Mouse (Mus musculus) lung, postnatal 0 days (tissue): ENCODE measurements around the gene Map2k5. TPM values are rescaled to one million over a fixed set of nuclear protein-coding genes. Genes with fewer than 3 reads are reported as not detected.

Experiments
- ATAC-seq: fragments of 200-750 bp; cut with Nextera tagmentation; 2 replicates; pipeline ENCODE4 v1.8.0; 2017; ENCODE audit warnings: moderate library complexity
- DNase-seq: peaks from one replicate; pipeline ENCODE4 v3.0.0-alpha.2; 2016; ENCODE audit warnings: low spot score
- H3K27ac ChIP-seq: fragments of 300-500 bp; sonication (generic); 2 replicates; pipeline ENCODE4 v1.5.1; 2014; ENCODE audit warnings: antibody characterized with exemption, mild to moderate bottlenecking, low read length, mixed read lengths
- H3K27me3 ChIP-seq: fragments of 300-500 bp; sonication (generic); replicated peaks from 2 replicates; pipeline ENCODE4 v1.6.1; 2014; ENCODE audit warnings: low read length, mixed read lengths; ENCODE audit not compliant: insufficient read depth
- H3K36me3 ChIP-seq: fragments of 300-500 bp; sonication (generic); 2 replicates; pipeline ENCODE4 v1.6.1; 2014; ENCODE audit warnings: low read length, mixed read lengths; ENCODE audit not compliant: insufficient read depth
- H3K4me1 ChIP-seq: fragments of 300-500 bp; sonication (generic); 2 replicates; pipeline ENCODE4 v1.6.1; 2014; ENCODE audit warnings: antibody characterized with exemption, low read depth, low read length, mixed read lengths; ENCODE audit not compliant: insufficient read depth
- H3K4me2 ChIP-seq: fragments of 300-500 bp; sonication (generic); replicated peaks from 2 replicates; pipeline ENCODE4 v1.6.1; 2014; ENCODE audit warnings: low read depth, mild to moderate bottlenecking, low read length, moderate library complexity, mixed read lengths
- H3K4me3 ChIP-seq: fragments of 300-500 bp; sonication (generic); 2 replicates; pipeline ENCODE4 v1.5.1; 2014; ENCODE audit warnings: low read depth, low read length
- H3K9ac ChIP-seq: fragments of 300-500 bp; sonication (generic); replicated peaks from 2 replicates; pipeline ENCODE4 v1.6.1; 2014; ENCODE audit warnings: low read depth, mild to moderate bottlenecking
- H3K9me3 ChIP-seq: fragments of 300-500 bp; sonication (generic); 2 replicates; pipeline ENCODE4 v1.6.1; 2016; ENCODE audit warnings: low read length, mixed read lengths
- CTCF ChIP-seq: IDR thresholded peaks from 2 replicates; pipeline ENCODE4 v1.5.1; 2016; ENCODE audit warnings: antibody characterized with exemption, mild to moderate bottlenecking
- EP300 ChIP-seq: IDR thresholded peaks from 2 replicates; pipeline ENCODE4 v1.6.1; 2016; ENCODE audit warnings: antibody characterized with exemption, mild to moderate bottlenecking, control low read depth
- WGBS: fragments of 180-500 bp; shearing (Covaris S2); extraction: QIAGEN DNeasy Blood & Tissue Kit; methylation state at CpG from one replicate; pipeline ENCODE4 v1.1.7; 2014; 5-methylcytosine and 5-hydroxymethylcytosine counted together
- polyA plus RNA-seq: library from polyadenylated mRNA; unstranded; fragments of >200 nt; fragmentation: Nextera tagmentation; extraction: Ambion mirVana; gene quantifications from 2 replicates; pipeline ENCODE4 v1.2.1, GENCODE M21; 2015

The Map2k5 gene
- polyA plus RNA-seq, 1 experiment from 2014 or later: 23.1 TPM

- Histone ChIP-seq H3K27me3 (no peaks in the 10 kb centered on the region), H3K4me2 (no peak overlapping the region), H3K9ac (no peak overlapping the region), H3K4me1 (no peaks in the 10 kb centered on the region), H3K36me3 (no peaks in the 10 kb centered on the region), H3K4me3 (no peak overlapping the region), H3K9me3 (no peaks in the 10 kb centered on the region), H3K27ac (no peak overlapping the region)
- 43% methylated on average over 6 of the region's 6 CpGs for WGBS
- ATAC-seq (no peak), DNase-seq (no peak)
- TF ChIP-seq CTCF: no peak
- no peak for TF ChIP-seq EP300
These were observed 155.5 kb downstream of the Map2k5 start for GRCm38 (mm10) chr9:63222161-63222560.

DNA sequence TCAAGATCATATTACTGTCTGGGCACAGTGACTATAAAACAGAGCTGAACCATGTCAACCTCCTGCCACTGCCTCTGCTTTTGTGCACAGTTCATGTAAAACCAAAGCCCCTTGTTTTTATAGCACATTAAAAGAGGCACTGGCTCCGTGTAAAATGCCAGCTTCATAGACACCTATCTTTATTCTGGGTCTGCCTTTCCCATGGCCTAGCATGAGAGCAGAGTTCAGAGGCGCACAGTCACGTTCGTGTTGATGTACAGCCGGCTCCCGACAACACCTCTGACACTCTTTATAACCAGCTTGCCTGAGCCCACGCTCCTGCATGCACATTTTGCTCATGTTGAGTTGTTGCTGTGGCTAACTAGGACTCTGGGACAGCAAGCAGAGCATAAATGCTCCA is 157.9 kb downstream of the Map2k5 start:
- Histone ChIP-seq H3K9ac (no peak overlapping the region), H3K27ac (no peak overlapping the region), H3K4me2 (no peak overlapping the region), H3K4me3 (no peak overlapping the region), H3K4me1 (no peaks in the 10 kb centered on the region), H3K9me3 (no peaks in the 10 kb centered on the region), H3K36me3 (no peaks in the 10 kb centered on the region; the same call in 1 of the 2 replicates), H3K27me3 (no peaks in the 10 kb centered on the region)
- ATAC-seq: no peak
- 74% methylated on average over 7 of the region's 7 CpGs for WGBS
- TF ChIP-seq CTCF (no peak), EP300 (no peak)
- no peak for DNase-seq

DNA sequence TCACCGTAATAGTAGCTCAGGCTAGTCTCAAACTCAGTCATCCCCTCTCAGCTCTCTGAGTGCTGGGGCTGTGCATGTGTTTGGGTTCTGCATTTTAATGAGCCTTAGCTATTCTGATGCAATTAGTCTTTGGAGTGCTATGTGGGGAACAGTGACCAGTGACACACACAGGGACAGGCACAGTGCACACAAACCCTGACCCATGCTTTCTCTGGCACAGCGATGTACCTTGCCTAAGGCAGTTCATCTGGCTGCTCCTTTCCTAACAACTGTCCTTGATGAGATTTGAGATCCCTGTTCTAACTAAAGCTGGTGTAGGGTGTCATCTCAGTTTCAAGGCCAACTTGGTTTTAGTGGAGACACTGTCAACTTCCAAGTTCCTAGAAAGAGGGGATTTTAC is 162.7 kb downstream of the Map2k5 start:
- no peak for ATAC-seq
- Histone ChIP-seq H3K27me3 (no peaks in the 10 kb centered on the region), H3K4me2 (no peak overlapping the region), H3K4me1 (no peaks in the 10 kb centered on the region), H3K4me3 (no peak overlapping the region), H3K27ac (no peak overlapping the region), H3K36me3 (no peaks in the 10 kb centered on the region; the same call in 1 of the 2 replicates), H3K9me3 (no peaks in the 10 kb centered on the region), H3K9ac (no peak overlapping the region)
- 95% methylated on average over 2 of the region's 2 CpGs for WGBS
- TF ChIP-seq EP300 (no peak), CTCF (no peak)
- no peak for DNase-seq

GRCm38 (mm10) chr9:63206769-63207276 is 170.9 kb downstream of the Map2k5 start:
- WGBS: 91% methylated on average over 15 of the region's 15 CpGs
- no peaks in the 10 kb centered on the region for H3K27me3 ChIP-seq

DNA sequence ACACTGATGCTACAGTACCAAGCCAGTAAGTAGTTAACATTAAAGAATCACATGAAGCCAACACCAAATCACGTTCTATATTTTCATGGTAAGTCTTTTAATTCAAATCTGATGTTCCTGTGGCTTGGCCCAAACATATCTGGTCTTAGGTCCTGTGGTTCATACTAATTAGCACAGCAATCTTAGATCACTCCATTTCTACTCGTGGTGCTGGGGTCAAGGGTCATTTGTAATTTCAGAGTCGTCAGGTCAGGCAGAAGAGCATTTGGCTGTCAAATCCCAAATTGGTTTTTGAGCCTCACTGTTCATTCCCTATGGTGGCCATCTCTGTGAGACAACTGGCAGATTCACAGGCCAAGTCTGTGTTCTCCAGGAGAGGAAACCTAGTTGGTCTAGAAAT is 174.2 kb downstream of the Map2k5 start:
- Histone ChIP-seq H3K27me3 (no peaks in the 10 kb centered on the region), H3K4me1 (no peaks in the 10 kb centered on the region), H3K27ac (no peak overlapping the region), H3K9ac (no peak overlapping the region), H3K4me2 (no peak overlapping the region), H3K9me3 (no peaks in the 10 kb centered on the region), H3K36me3 (no peaks in the 10 kb centered on the region), H3K4me3 (no peak overlapping the region)
- no peak for ATAC-seq
- 80% methylated on average over 3 of the region's 3 CpGs for WGBS
- no peak for DNase-seq
- TF ChIP-seq EP300 (no peak), CTCF (no peak)

More at GRCm38 (mm10) chr9:63206769-63207276, 170.9 kb downstream of the Map2k5 start:
- no peaks in the 10 kb centered on the region for H3K36me3 ChIP-seq
- H3K4me2 ChIP-seq: no peak overlapping the region
- no peak overlapping the region for H3K9ac ChIP-seq
- DNase-seq (no peak), ATAC-seq (no peak)
- no peak overlapping the region for H3K27ac ChIP-seq
- H3K4me1 ChIP-seq: no peaks in the 10 kb centered on the region
- H3K9me3 ChIP-seq: no peaks in the 10 kb centered on the region
- TF ChIP-seq CTCF (no peak), EP300 (no peak)
- H3K4me3 ChIP-seq: no peak overlapping the region

GRCm38 (mm10) chr9:63201376-63202323 is 176.1 kb downstream of the Map2k5 start:
- no peaks in the 10 kb centered on the region for H3K36me3 ChIP-seq
- ATAC-seq: no peak
- H3K4me3 ChIP-seq: no peak overlapping the region
- no peak overlapping the region for H3K9ac ChIP-seq
- no peaks in the 10 kb centered on the region for H3K9me3 ChIP-seq
- no peaks in the 10 kb centered on the region for H3K27me3 ChIP-seq
- peak; percentile 15; the same call in 1 of the 2 replicates for TF ChIP-seq CTCF
- TF ChIP-seq EP300: no peak
- H3K4me2 ChIP-seq: no peak overlapping the region
- no peaks in the 10 kb centered on the region for H3K4me1 ChIP-seq
- no peak overlapping the region for H3K27ac ChIP-seq
- no peak for DNase-seq
- 81% methylated on average over 15 of the region's 15 CpGs for WGBS
